Mouse (Mus musculus) cerebellum, adult 2 months (tissue): ENCODE results near the gene Gm3248. TPM values are rescaled to one million over a fixed set of nuclear protein-coding genes. Genes with fewer than 3 reads are reported as not detected.
"Not testable (repeated sequence)": the region's sequence is repeated elsewhere in the genome, so short reads cannot be mapped to it uniquely, and the experiment has no call there.

Experiments
- DNase-seq, 2 experiments: peaks; one replicate each; pipeline ENCODE4 v3.0.0; 2021
- H3K27ac ChIP-seq: fragments of 200-500 bp; 2 replicates; pipeline ENCODE4 v1.5.1; 2012; ENCODE audit warnings: low read length, control low read depth, inconsistent platforms; ENCODE audit not compliant: insufficient read depth
- H3K27me3 ChIP-seq: fragments of 200-500 bp; 2 replicates; pipeline ENCODE4 v1.6.1; 2012; ENCODE audit warnings: inconsistent platforms, mild to moderate bottlenecking, low read length, moderate library complexity; ENCODE audit not compliant: control insufficient read depth, insufficient read depth
- H3K4me1 ChIP-seq: fragments of 200-500 bp; 2 replicates; pipeline ENCODE4 v1.6.1; 2011; ENCODE audit warnings: low read length; ENCODE audit not compliant: control insufficient read depth, insufficient read depth
- H3K4me3 ChIP-seq: fragments of 200-500 bp; replicated peaks from 2 replicates; pipeline ENCODE3; 2011; ENCODE audit warnings: mild to moderate bottlenecking, low read depth, low read length, control low read depth; ENCODE audit not compliant: insufficient read depth
- WGBS: fragments of 180-500 bp; shearing (Covaris S2); methylation state at CpG from one replicate; pipeline ENCODE4 v1.1.7; 2018; 5-methylcytosine and 5-hydroxymethylcytosine counted together
- polyA plus RNA-seq: library from polyadenylated mRNA; depleted of rRNA; stranded (reverse); fragments of >200 nt; gene quantifications from 2 replicates; pipeline ENCODE4 v1.2.3, GENCODE M21; 2012; rRNA removed

Gm3248 gene
- polyA plus RNA-seq = 2.2 and 2.9 TPM in 2 replicates

- not testable (repeated sequence) for H3K27me3 ChIP-seq, H3K27ac ChIP-seq, H3K4me1 ChIP-seq
- WGBS = 4% methylated on average over 12 of the region's 23 CpGs
- DNase-seq = peak; percentile 14 to 37
- H3K4me3 ChIP-seq = peak within 1 kb of the TSS; percentile 37
Measured at GRCm38 (mm10) chr14:5961635-5962034, at the start of gene Gm3248. Gene Gm3248 (minus strand): TSS chr14:5961745.

DNA sequence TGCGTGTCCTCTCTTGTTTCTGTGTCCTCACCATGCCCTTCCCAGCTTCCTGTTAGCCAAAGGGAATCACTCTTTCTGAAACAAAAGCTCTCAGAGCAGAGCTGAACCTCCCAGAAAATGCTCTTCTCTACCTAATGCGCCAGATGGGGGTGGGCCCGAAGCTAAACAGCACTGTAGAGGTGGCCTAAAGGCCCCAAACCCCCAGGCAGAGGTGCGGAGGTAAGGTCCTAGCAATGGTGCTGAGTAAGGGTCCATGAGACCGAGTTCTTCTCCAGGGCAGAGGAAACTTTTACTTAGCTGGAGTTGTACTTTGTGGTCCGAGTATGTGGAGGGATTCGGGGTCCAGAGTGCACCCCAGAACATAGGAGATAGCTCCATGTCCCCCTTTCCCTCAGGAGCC is 25.6 kb upstream of the Gm3248 start:
- H3K27me3 ChIP-seq, H3K4me3 ChIP-seq, DNase-seq, H3K27ac ChIP-seq, H3K4me1 ChIP-seq: not testable (repeated sequence)
- 85% methylated on average over 7 of the region's 7 CpGs for WGBS

GRCm38 (mm10) chr14:5979037-5979436 is 17.5 kb upstream of the Gm3248 start, which contains the start of gene Gm3453:
Gene Gm3453 (minus strand): TSS chr14:5979137.
- WGBS = 50% methylated on average over 2 of the region's 2 CpGs
- H3K27ac ChIP-seq, DNase-seq, H3K27me3 ChIP-seq, H3K4me3 ChIP-seq, H3K4me1 ChIP-seq: not testable (repeated sequence)

- 33% methylated on average over 4 of the region's 4 CpGs for WGBS
Measured at GRCm38 (mm10) chr14:5962441-5962840, 896 bp upstream of the Gm3248 start.

DNA sequence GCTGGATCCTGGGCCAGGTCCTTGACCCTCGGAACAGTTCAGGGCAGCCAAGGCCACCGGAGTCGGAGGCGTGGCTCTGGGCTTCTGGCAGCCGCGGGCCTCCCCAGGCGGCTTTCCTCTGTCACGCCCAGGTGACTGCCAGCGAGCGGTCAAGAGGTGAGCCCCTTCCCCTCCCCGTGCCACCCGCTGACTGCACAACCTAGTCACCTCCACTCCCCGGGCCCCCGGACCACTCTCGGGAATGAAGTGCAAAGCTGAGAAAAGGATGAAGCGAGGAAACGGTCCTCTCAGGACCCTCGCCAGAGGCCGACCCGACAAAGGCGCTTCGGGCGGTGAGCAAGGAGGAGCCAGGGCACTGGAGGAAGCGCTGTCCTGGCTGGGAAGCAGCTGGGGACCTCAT is 443 bp downstream of the Gm3248 start:
- DNase-seq = peak; percentile 9 to 36
- peak overlapping the region; percentile 37 for H3K4me3 ChIP-seq
- not testable (repeated sequence) for H3K4me1 ChIP-seq, H3K27me3 ChIP-seq, H3K27ac ChIP-seq
- WGBS = 1% methylated on average over 23 of the region's 24 CpGs

More at GRCm38 (mm10) chr14:5962441-5962840, 896 bp upstream of the Gm3248 start:
- H3K27ac ChIP-seq, H3K4me3 ChIP-seq, DNase-seq, H3K4me1 ChIP-seq, H3K27me3 ChIP-seq: not testable (repeated sequence)

DNA sequence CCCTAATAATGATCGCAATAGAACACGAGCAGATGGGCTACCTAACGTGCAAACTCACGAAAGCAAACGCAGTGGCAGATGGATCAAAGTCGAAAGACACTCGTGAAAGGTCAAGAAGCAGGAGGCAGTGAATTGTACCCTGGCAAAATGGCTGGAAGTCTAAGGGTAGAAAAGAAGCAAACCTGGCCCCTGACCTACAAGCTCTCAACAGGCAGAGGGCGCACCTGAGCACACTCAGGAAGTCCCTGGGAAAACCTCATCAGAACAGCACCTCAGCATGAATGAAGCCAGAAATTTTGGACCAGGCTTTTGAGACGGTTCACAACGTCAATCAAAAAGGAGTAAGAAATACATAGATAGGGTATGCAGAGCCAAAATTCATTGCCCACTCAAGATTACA is 1.1 kb downstream of the Gm3248 start:
- not testable (repeated sequence) for H3K4me1 ChIP-seq, H3K4me3 ChIP-seq, H3K27ac ChIP-seq, H3K27me3 ChIP-seq
- DNase-seq = peak; percentile 26 to 35
- WGBS = 25% methylated on average over 7 of the region's 10 CpGs

DNA sequence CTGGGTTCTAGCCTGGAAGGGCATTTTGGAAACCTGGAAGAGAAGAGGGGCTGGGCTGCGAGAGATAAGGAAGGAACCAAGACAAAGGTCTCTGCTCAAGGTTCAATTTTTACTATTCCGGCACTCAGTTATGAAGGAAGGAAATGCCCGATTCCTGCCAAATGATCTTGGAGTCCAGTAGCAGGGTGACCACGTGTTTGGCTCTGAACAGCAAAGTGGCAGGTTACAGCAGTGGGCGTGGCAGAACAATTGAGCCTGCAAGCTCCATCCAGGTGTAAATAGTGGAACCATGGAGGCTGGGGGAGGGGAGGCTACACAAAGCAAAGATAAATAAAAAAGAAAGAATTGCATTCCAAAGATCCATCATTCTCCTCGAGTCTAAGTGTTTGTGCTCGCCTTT is 38.3 kb downstream of the Gm3248 start:
- 69% methylated on average over 7 of the region's 7 CpGs for WGBS
- H3K27ac ChIP-seq, H3K4me3 ChIP-seq, DNase-seq, H3K27me3 ChIP-seq, H3K4me1 ChIP-seq: not testable (repeated sequence)

DNA sequence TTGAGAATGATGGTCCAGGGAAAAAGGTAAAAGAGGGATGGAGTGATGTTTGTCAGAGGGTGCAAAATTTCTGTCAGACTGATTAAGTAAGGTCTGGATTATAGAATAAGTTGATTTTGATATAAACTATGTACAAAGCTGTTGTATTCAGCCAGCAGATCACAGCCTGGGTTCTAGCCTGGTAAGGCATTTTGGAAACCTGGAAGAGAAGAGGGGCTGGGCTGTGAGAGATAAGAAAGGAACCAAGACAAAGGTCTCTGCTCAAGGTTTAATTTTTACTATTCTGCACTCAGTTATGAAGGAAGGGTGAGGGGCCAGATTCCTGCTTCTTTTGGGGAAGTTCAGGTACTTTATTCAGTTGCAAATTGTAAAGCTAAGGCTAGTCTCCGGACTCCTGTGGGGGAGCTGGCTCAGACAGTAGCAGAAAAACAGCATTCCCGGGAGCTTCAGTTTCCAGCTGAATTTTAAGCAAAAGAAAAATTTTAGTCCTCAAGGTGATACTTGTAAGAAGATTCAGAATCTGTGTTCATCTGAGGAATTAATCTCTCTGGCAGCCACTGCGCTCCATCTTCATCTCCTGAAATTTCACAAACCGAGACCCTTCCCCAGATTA is 43.1 kb downstream of the Gm3248 start:
- H3K4me1 ChIP-seq, H3K27ac ChIP-seq, H3K27me3 ChIP-seq, H3K4me3 ChIP-seq, DNase-seq: not testable (repeated sequence)
- 80% methylated on average over 4 of the region's 4 CpGs for WGBS

DNA sequence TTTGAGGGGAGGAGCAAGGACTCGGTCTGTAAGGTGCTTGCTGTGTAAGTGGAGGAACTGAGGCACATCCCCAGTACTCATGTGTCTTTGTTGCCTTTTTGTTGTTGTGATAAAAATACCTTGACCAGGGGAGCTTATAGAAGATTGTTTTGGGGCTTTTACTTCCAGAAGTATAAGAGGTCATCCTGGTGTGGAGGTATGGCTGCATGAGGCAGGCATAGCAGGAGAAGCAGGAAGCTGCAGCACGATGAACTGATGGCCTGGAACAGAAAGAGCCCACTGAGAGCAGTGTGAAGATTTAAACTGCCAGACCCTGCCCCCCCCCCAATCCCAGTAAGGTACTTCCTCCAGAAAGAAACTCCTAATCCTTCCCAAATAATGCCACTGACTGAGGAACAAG is 47.8 kb downstream of the Gm3248 start:
- not testable (repeated sequence) for H3K4me1 ChIP-seq, DNase-seq, H3K4me3 ChIP-seq, H3K27ac ChIP-seq, H3K27me3 ChIP-seq
- WGBS = 66% methylated on average over 2 of the region's 2 CpGs

Other genes with a start within 250 kb of the Gm3248 start
- gene Gm3373, start 220.2 kb downstream of the Gm3248 start, polyA plus RNA-seq = 0.60 and 0.74 TPM in 2 replicates
- 1.2 and 1.4 TPM in 2 replicates for gene Gm3383, start 153.8 kb downstream of the Gm3248 start, polyA plus RNA-seq
- not detected in 2 replicates for gene Gm3424, start 131.4 kb downstream of the Gm3248 start, polyA plus RNA-seq
- 0.65 and 0.80 TPM in 2 replicates for gene Gm8237, start 81.4 kb downstream of the Gm3248 start, polyA plus RNA-seq
- gene Gm3453, start 17.4 kb upstream of the Gm3248 start, polyA plus RNA-seq = not detected in 2 replicates
- gene Gm6337, start 96.5 kb upstream of the Gm3248 start, polyA plus RNA-seq = not detected in 2 replicates
- gene Gm8206, start 132.2 kb upstream of the Gm3248 start, polyA plus RNA-seq = 0.57 and 1.0 TPM in 2 replicates
- gene Gm3468, start 146.9 kb upstream of the Gm3248 start, polyA plus RNA-seq = 2.1 and 2.7 TPM in 2 replicates
- gene Gm3476, start 164.1 kb upstream of the Gm3248 start, polyA plus RNA-seq = not detected in 2 replicates